Mouse (Mus musculus) spleen, adult 2 months (tissue): Measurements from ENCODE around the gene Bcl2l12.

Experiments
- CTCF ChIP-seq: fragments of 200-500 bp; IDR thresholded peaks from 2 replicates; pipeline ENCODE4 v1.5.1; 2011; ENCODE audit warnings: mild to moderate bottlenecking, inconsistent platforms; ENCODE audit not compliant: insufficient read depth, insufficient read length, insufficient replicate concordance; ENCODE audit errors: extremely low read depth
- POLR2A ChIP-seq: fragments of 200-500 bp; IDR thresholded peaks from 2 replicates; pipeline ENCODE4 v1.6.1; 2011; ENCODE audit warnings: low read depth, low read length, inconsistent platforms

- TF ChIP-seq CTCF: no peak
- peak; percentile 91 for TF ChIP-seq POLR2A
Observed at GRCm38 (mm10) chr7:44997231-44997939, 1.1 kb downstream of the Bcl2l12 start, which contains the start of gene Irf3.
